Mouse (Mus musculus) kidney, adult 10 weeks (tissue): ENCODE data around the gene H2-M10.6. TPM values are rescaled to one million over a fixed set of nuclear protein-coding genes. Genes with fewer than 3 reads are reported as not detected.

Source experiments
- polyA plus RNA-seq: library from polyadenylated mRNA; stranded (reverse); fragments of 350-450 nt; fragmentation: Illumina TruSeq; extraction: RNeasy Lipid Tissue Mini Kit (QIAGEN cat#74804); gene quantifications from one replicate; pipeline ENCODE4 v1.2.3, GENCODE M21; 2014; ENCODE audit warnings: low read depth, low replicate concordance

H2-M10.6 gene
- polyA plus RNA-seq, result not detected

DNA sequence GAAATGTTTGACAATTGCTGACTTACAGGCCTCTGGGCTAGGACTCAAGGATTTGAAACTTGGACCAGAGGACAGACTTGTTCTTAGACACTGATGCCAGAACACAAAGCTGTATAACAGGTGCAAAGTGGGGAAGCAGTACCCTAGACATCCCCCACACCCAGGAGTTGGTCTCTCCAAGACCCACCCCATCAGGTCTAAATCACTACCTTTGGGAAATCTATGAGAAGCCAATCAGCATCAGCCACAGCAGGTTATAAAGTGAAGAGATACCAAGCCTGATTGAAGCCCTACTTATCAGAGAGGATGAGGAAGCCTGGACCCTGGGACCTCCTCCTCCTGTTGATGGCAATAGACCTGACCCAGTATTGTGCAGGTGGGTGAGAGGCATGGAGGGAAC, at the start of gene H2-M10.6:
TSS of gene H2-M10.6 (plus strand) at position 301 of the 400 bp plus-strand sequence.

DNA sequence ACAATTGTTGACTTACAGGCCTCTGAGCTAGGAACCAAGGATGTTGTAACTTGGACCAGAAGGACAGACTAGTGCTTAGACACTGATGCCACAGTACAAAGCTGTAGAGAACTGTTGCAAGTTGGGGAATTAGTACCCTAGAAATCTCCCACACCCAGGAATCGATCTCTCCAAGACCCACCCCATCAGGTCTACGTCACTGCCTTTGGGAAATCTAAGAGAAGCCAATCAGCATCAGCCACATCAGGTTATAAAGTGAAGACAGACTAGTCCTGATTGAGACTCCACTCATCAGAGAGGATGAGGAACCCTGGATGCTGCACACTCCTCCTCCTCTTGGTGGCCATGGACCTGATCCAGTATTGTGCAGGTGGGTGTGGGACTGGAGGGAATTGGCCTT, 39.4 kb upstream of the H2-M10.6 start, which contains the start of gene H2-M10.5:
TSS of gene H2-M10.5 (plus strand) at position 301 of the 400 bp plus-strand sequence.

DNA sequence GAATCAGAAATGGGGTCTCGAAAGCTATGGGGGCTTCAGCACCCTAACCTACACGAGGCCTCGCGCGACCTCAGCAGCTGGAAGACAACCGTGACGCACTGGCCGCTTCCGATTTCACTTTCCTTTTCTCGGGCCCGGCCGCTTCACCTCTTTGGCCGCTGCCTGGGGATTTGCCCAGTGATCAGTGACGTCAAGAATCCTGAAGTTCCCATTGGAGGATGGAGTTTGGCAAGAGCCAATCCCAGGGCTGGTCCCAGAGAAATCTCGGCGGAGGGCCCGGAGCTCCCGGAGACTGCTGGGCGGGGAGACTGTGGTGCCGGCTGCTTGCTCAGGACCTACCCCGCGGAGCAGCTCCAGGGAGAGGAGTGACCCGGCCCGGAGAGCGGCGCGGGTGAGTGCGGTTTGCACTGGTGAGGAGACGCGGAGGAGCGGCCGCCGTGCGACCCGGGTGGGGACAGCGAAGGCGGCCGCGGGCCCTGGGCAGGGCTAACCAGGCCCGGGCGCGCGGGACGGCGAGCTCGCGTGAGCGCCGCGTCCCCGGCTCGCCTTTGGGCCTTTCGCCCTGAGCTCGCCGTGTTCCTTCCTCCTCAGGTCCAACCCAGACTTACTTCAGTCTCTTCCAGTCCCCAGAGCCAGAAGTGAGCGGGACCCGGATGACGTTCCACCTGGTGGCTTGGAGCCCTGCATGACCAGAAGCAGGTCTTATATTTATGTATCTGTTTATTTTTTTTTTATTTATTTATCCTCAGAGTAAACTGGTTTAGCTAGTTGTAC, 25.1 kb downstream of the H2-M10.6 start, which contains the start of gene Trim26:
TSS of gene Trim26 (plus strand) at position 261 of the 774 bp plus-strand sequence.

Other genes with a start within 250 kb of the H2-M10.6 start
- gene H2-M9, start 169.5 kb upstream of the H2-M10.6 start, polyA plus RNA-seq, result not detected
- not detected for gene H2-M1, start 140.0 kb upstream of the H2-M10.6 start, polyA plus RNA-seq
- not detected for gene H2-M10.5, start 39.3 kb upstream of the H2-M10.6 start, polyA plus RNA-seq
- 17.0 TPM for gene Trim26, start 25.0 kb downstream of the H2-M10.6 start, polyA plus RNA-seq
- 0.32 TPM for gene Trim15, start 55.0 kb downstream of the H2-M10.6 start, polyA plus RNA-seq
- gene Trim10, start 57.4 kb downstream of the H2-M10.6 start, polyA plus RNA-seq, result not detected
- gene Trim40, start 78.0 kb downstream of the H2-M10.6 start, polyA plus RNA-seq, result not detected
- not detected for gene Trim31, start 85.9 kb downstream of the H2-M10.6 start, polyA plus RNA-seq
- 0.36 TPM for gene Rnf39, start 130.7 kb downstream of the H2-M10.6 start, polyA plus RNA-seq
- gene Ppp1r11, start 139.6 kb downstream of the H2-M10.6 start, polyA plus RNA-seq, result 7.4 TPM
- 27.4 TPM for gene Znrd1, start 146.4 kb downstream of the H2-M10.6 start, polyA plus RNA-seq
- 32.4 TPM for gene Znrd1as, start 146.4 kb downstream of the H2-M10.6 start, polyA plus RNA-seq
- gene 2410137M14Rik, start 169.1 kb downstream of the H2-M10.6 start, polyA plus RNA-seq, result not detected
- gene H2-M5, start 177.4 kb downstream of the H2-M10.6 start, polyA plus RNA-seq, result not detected
- 1.8 TPM for gene Zfp57, start 189.0 kb downstream of the H2-M10.6 start, polyA plus RNA-seq
- gene Mog, start 211.2 kb downstream of the H2-M10.6 start, polyA plus RNA-seq, result not detected
- gene Gabbr1, start 233.8 kb downstream of the H2-M10.6 start, polyA plus RNA-seq, result 20.6 TPM